ENCODE assay signal across 9 mouse cellular contexts in genomic region chr12:24642370-24642802, GRCm38 (mm10). TPM values are rescaled to one million over a fixed set of nuclear protein-coding genes. Genes with fewer than 3 reads are reported as not detected.
DNase-seq lines count a peak whose midpoint lies in the region; ATAC-seq lines count a peak whose summit lies in the region.
"Had no signal": no experiment of that assay in that cellular context is flagged by ENCODE, and none has a peak within 500 bp of the region (broad histone marks: within the 10 kb centered on the region; RNA-seq: fewer than 3 reads in every experiment).

No protein-coding gene starts in this region.

- no peaks in the 10 kb centered on the region for H3K36me3 ChIP-seq in limb, embryonic 15.5 days
- H3K36me3 ChIP-seq in limb, embryonic 10.5 days: no peaks in the 10 kb centered on the region
- no peaks in the 10 kb centered on the region for H3K36me3 ChIP-seq in midbrain, embryonic 15.5 days (replicated peaks)
- H3K36me3 ChIP-seq: heart, embryonic 13.5 days had no signal

- H3K9me3 ChIP-seq in limb, embryonic 15.5 days: no peaks in the 10 kb centered on the region
- no peaks in the 10 kb centered on the region for H3K9me3 ChIP-seq in limb, embryonic 10.5 days (replicated peaks)
- no peaks in the 10 kb centered on the region for H3K9me3 ChIP-seq in midbrain, embryonic 15.5 days
- H3K9me3 ChIP-seq: heart, embryonic 13.5 days had no signal

- no peak overlapping the region for H3K9ac ChIP-seq in limb, embryonic 15.5 days
- no peak overlapping the region for H3K9ac ChIP-seq in midbrain, embryonic 15.5 days
- H3K9ac ChIP-seq: heart, embryonic 13.5 days had no signal

- peak overlapping the region; percentile 57 for H3K27ac ChIP-seq in limb, embryonic 15.5 days
- H3K27ac ChIP-seq in limb, embryonic 10.5 days: no peak overlapping the region
- H3K27ac ChIP-seq in midbrain, embryonic 15.5 days: 0 out of 2 replicates have a peak overlapping the region, but pooled peaks have one; percentile 21
- H3K27ac ChIP-seq: heart, embryonic 13.5 days had no signal

- no peak overlapping the region for H3K4me3 ChIP-seq in limb, embryonic 15.5 days
- H3K4me3 ChIP-seq in limb, embryonic 10.5 days: no peak overlapping the region
- H3K4me3 ChIP-seq in midbrain, embryonic 15.5 days: no peak overlapping the region
- H3K4me3 ChIP-seq: heart, embryonic 13.5 days had no signal

- no peak for DNase-seq in limb, embryonic 10.5 days (ENCODE audit: low spot score)
- DNase-seq in cerebellum, adult 18-20 months: peak; percentile 64 to 67
- DNase-seq in gastrocnemius, postnatal 14 days: peak; percentile 68
- peak; percentile 46 to 66 for DNase-seq in layer of hippocampus, adult 8-10 months (ENCODE audit: low spot score in 2 of 2)
- peak; percentile 47 to 70 for DNase-seq in urinary bladder, postnatal 4 days (ENCODE audit: low spot score in 2 of 2)

- intact Hi-C loops in gastrocnemius, postnatal 14 days (cut with DNase I; ENCODE audit: low total_unique reads): no loop called here

- H3K4me1 ChIP-seq in limb, embryonic 15.5 days: peaks cover 15% of the 10 kb centered on the region
- peaks cover 2% of the 10 kb centered on the region; the same call in 1 of the 2 replicates for H3K4me1 ChIP-seq in limb, embryonic 10.5 days
- H3K4me1 ChIP-seq in midbrain, embryonic 15.5 days: no peaks in the 10 kb centered on the region; the same call in 1 of the 2 replicates

- no peak overlapping the region for H3K4me2 ChIP-seq in limb, embryonic 15.5 days
- no peak overlapping the region for H3K4me2 ChIP-seq in midbrain, embryonic 15.5 days
- H3K4me2 ChIP-seq: heart, embryonic 13.5 days had no signal

- no peaks in the 10 kb centered on the region for H3K27me3 ChIP-seq in limb, embryonic 15.5 days
- H3K27me3 ChIP-seq in limb, embryonic 10.5 days (ENCODE audit: low read depth, poor library complexity, severe bottlenecking): no peaks in the 10 kb centered on the region
- no peaks in the 10 kb centered on the region for H3K27me3 ChIP-seq in midbrain, embryonic 15.5 days (replicated peaks)
- H3K27me3 ChIP-seq: heart, embryonic 13.5 days had no signal

- peak; percentile 69 for ATAC-seq in limb, embryonic 15.5 days (ENCODE audit: insufficient number of reproducible peaks, low FRiP score, low TSS enrichment, low read depth)
- peak; percentile 89 for ATAC-seq in midbrain, embryonic 15.5 days (replicated peaks)
- ATAC-seq in CD4-positive, CD25-positive, alpha-beta regulatory T cell, adult 4 months: no peak

- 47% methylated on average over 4 of the region's 4 CpGs for WGBS in limb, embryonic 15.5 days
- 79% methylated on average over 4 of the region's 4 CpGs for WGBS in limb, embryonic 10.5 days
- 78% methylated on average over 4 of the region's 4 CpGs for WGBS in midbrain, embryonic 15.5 days

RNA-seq across cellular contexts. Expression of gene Klf11, which starts 8.7 kb away (rescaled TPM):
- polyA plus RNA-seq in limb, embryonic 15.5 days (2015; fragmentation: Nextera tagmentation; extraction: Ambion mirVana): 13.6 and 14.4 TPM in 2 replicates
- polyA plus RNA-seq in limb, embryonic 10.5 days (2016; fragmentation: Nextera tagmentation; extraction: Ambion mirVana): 8.4 and 9.5 TPM in 2 replicates
- total RNA-seq in gastrocnemius, postnatal 14 days (2021): 1 to 10 TPM; 4.4 to 6.1 TPM
- 1 to 10 TPM; 4.5 to 5.6 (median 5.2) TPM for total RNA-seq in layer of hippocampus, adult 8-10 months (2022)
- 19.2 and 19.9 TPM in 2 replicates for polyA plus RNA-seq in midbrain, embryonic 15.5 days (2015; fragmentation: Nextera tagmentation; extraction: Ambion mirVana)
- 1 to 10 TPM; 2.2 to 3.1 TPM for polyA plus RNA-seq in CD4-positive, CD25-positive, alpha-beta regulatory T cell, adult 4 months (2017; shearing (Covaris generic))

RNA-seq across cellular contexts. Expression of gene Cys1, which starts 39.2 kb away (rescaled TPM):
- polyA plus RNA-seq in limb, embryonic 15.5 days (2015; fragmentation: Nextera tagmentation; extraction: Ambion mirVana): 6.7 and 8.1 TPM in 2 replicates
- 0.21 TPM in 1 of 2 replicates, not detected in the other for polyA plus RNA-seq in limb, embryonic 10.5 days (2016; fragmentation: Nextera tagmentation; extraction: Ambion mirVana)
- 1 to 10 TPM; 6.8 to 7.5 TPM for total RNA-seq in gastrocnemius, postnatal 14 days (2021)
- total RNA-seq in layer of hippocampus, adult 8-10 months (2022): 10 to 100 TPM; 13.5 to 35.1 (median 25.8) TPM
- polyA plus RNA-seq in midbrain, embryonic 15.5 days (2015; fragmentation: Nextera tagmentation; extraction: Ambion mirVana): 1.8 and 3.3 TPM in 2 replicates
- not detected for polyA plus RNA-seq in CD4-positive, CD25-positive, alpha-beta regulatory T cell, adult 4 months (2017; shearing (Covaris generic))
